Mouse (Mus musculus) heart, adult 2 months (tissue): ENCODE measurements around the gene Dusp6.

Experiments
- CTCF ChIP-seq: fragments of 200-600 bp; IDR thresholded peaks from 2 replicates; pipeline ENCODE4 v1.8.1; 2022; ENCODE audit warnings: antibody characterized with exemption, mild to moderate bottlenecking, moderate library complexity
- EP300 ChIP-seq: fragments of 200-500 bp; IDR thresholded peaks from 2 replicates; pipeline ENCODE4 v1.6.1; 2011; ENCODE audit warnings: low read depth, low read length, control low read depth; ENCODE audit not compliant: insufficient read depth
- POLR2A ChIP-seq: fragments of 200-500 bp; IDR thresholded peaks from 2 replicates; pipeline ENCODE4 v1.6.1; 2011; ENCODE audit warnings: mild to moderate bottlenecking, low read depth, low read length, control low read depth; ENCODE audit not compliant: insufficient read depth

GRCm38 (mm10) chr10:99224218-99224617, 38.8 kb upstream of the Dusp6 start:
- TF ChIP-seq CTCF, result no peak
- no peak for TF ChIP-seq POLR2A
- TF ChIP-seq EP300, result no peak
